Mouse (Mus musculus) heart, postnatal 0 days (tissue): ENCODE results near the gene Frem1.

Source experiments
- CTCF ChIP-seq: IDR thresholded peaks from 2 replicates; pipeline ENCODE4 v1.5.1; 2016; ENCODE audit warnings: antibody characterized with exemption, control low read depth, low read depth
- EP300 ChIP-seq: IDR thresholded peaks from 2 replicates; pipeline ENCODE4 v1.6.1; 2016; ENCODE audit warnings: antibody characterized with exemption, low read depth

GRCm38 (mm10) chr4:82860566-82860965 is 191.6 kb downstream of the Frem1 start:
- TF ChIP-seq EP300 (no peak), CTCF (no peak)
